Mouse (Mus musculus): ENCODE data around the gene Fbln2. TPM values are rescaled to one million over a fixed set of nuclear protein-coding genes. Genes with fewer than 3 reads are reported as not detected.

Gene Fbln2
- polyA plus RNA-seq, 2 experiments: 219 to 294 TPM

- H3K9ac ChIP-seq (ENCODE audit: low read depth, low read length, severe bottlenecking): no peak overlapping the region
- no peak overlapping the region for H3K27ac ChIP-seq (replicated peaks; ENCODE audit: low read depth, low read length)
- WGBS: 79% methylated on average over 4 of the region's 4 CpGs
- DNase-seq (ENCODE audit: low spot score) (no peak), ATAC-seq (ENCODE audit: low FRiP score, low read depth) (no peak)
- H3K4me2 ChIP-seq (replicated peaks; ENCODE audit: low read depth, low read length, severe bottlenecking): no peak overlapping the region
- H3K4me3 ChIP-seq (replicated peaks; ENCODE audit: low read length): no peak overlapping the region
- no peaks in the 10 kb centered on the region for H3K27me3 ChIP-seq (ENCODE audit: control insufficient read depth, insufficient read depth, low read length)
- TF ChIP-seq POLR2A (IDR thresholded peaks at IDR 0.05; ENCODE audit: borderline replicate concordance, extremely low read depth, insufficient read depth, insufficient read length): no peak
- H3K4me1 ChIP-seq (ENCODE audit: control insufficient read depth, insufficient read depth, low read length): no peaks in the 10 kb centered on the region
- no peaks in the 10 kb centered on the region for H3K9me3 ChIP-seq (ENCODE audit: control insufficient read depth, low read length)
- H3K36me3 ChIP-seq (ENCODE audit: control insufficient read depth, insufficient read depth, low read length): no peaks in the 10 kb centered on the region
Measured at GRCm38 (mm10) chr6:91295431-91295830, 83.2 kb downstream of the Fbln2 start.

- Histone ChIP-seq H3K27ac (replicated peaks; ENCODE audit: low read depth, low read length) (no peak overlapping the region), H3K27me3 (ENCODE audit: control insufficient read depth, insufficient read depth, low read length) (no peaks in the 10 kb centered on the region), H3K4me2 (replicated peaks; ENCODE audit: low read depth, low read length, severe bottlenecking) (no peak overlapping the region), H3K9ac (ENCODE audit: low read depth, low read length, severe bottlenecking) (no peak overlapping the region), H3K36me3 (ENCODE audit: control insufficient read depth, insufficient read depth, low read length) (no peaks in the 10 kb centered on the region), H3K9me3 (ENCODE audit: control insufficient read depth, low read length) (no peaks in the 10 kb centered on the region), H3K4me3 (replicated peaks; ENCODE audit: low read length) (no peak overlapping the region), H3K4me1 (ENCODE audit: control insufficient read depth, insufficient read depth, low read length) (no peaks in the 10 kb centered on the region)
- DNase-seq (ENCODE audit: low spot score) (no peak), ATAC-seq (ENCODE audit: low FRiP score, low read depth) (no peak)
- WGBS: 8% methylated on average over 6 of the region's 6 CpGs
- TF ChIP-seq POLR2A (IDR thresholded peaks at IDR 0.05; ENCODE audit: borderline replicate concordance, extremely low read depth, insufficient read depth, insufficient read length): no peak
Measured at GRCm38 (mm10) chr6:91298828-91299227, 86.6 kb downstream of the Fbln2 start.

- H3K9me3 ChIP-seq (ENCODE audit: control insufficient read depth, low read length): no peaks in the 10 kb centered on the region
- H3K36me3 ChIP-seq (ENCODE audit: control insufficient read depth, insufficient read depth, low read length): no peaks in the 10 kb centered on the region
- no peak for DNase-seq (ENCODE audit: low spot score)
- H3K4me2 ChIP-seq (replicated peaks; ENCODE audit: low read depth, low read length, severe bottlenecking): no peak overlapping the region
- ATAC-seq (ENCODE audit: low FRiP score, low read depth): no peak
- WGBS: 49% methylated on average over 3 of the region's 3 CpGs
- no peaks in the 10 kb centered on the region for H3K4me1 ChIP-seq (ENCODE audit: control insufficient read depth, insufficient read depth, low read length)
- no peak for TF ChIP-seq POLR2A (IDR thresholded peaks at IDR 0.05; ENCODE audit: borderline replicate concordance, extremely low read depth, insufficient read depth, insufficient read length)
- H3K4me3 ChIP-seq (replicated peaks; ENCODE audit: low read length): no peak overlapping the region
- no peak overlapping the region for H3K9ac ChIP-seq (ENCODE audit: low read depth, low read length, severe bottlenecking)
- H3K27me3 ChIP-seq (ENCODE audit: control insufficient read depth, insufficient read depth, low read length): no peaks in the 10 kb centered on the region
- H3K27ac ChIP-seq (replicated peaks; ENCODE audit: low read depth, low read length): no peak overlapping the region
Measured at GRCm38 (mm10) chr6:91300079-91300478, 87.8 kb downstream of the Fbln2 start.

- Histone ChIP-seq H3K36me3 (ENCODE audit: control insufficient read depth, insufficient read depth, low read length) (no peaks in the 10 kb centered on the region), H3K9me3 (ENCODE audit: control insufficient read depth, low read length) (no peaks in the 10 kb centered on the region), H3K4me1 (ENCODE audit: control insufficient read depth, insufficient read depth, low read length) (no peaks in the 10 kb centered on the region), H3K27me3 (ENCODE audit: control insufficient read depth, insufficient read depth, low read length) (no peaks in the 10 kb centered on the region), H3K27ac (replicated peaks; ENCODE audit: low read depth, low read length) (no peak overlapping the region), H3K4me3 (replicated peaks; ENCODE audit: low read length) (no peak overlapping the region), H3K4me2 (replicated peaks; ENCODE audit: low read depth, low read length, severe bottlenecking) (no peak overlapping the region), H3K9ac (ENCODE audit: low read depth, low read length, severe bottlenecking) (no peak overlapping the region)
- DNase-seq (ENCODE audit: low spot score): no peak
- no peak for TF ChIP-seq POLR2A (IDR thresholded peaks at IDR 0.05; ENCODE audit: borderline replicate concordance, extremely low read depth, insufficient read depth, insufficient read length)
- no peak for ATAC-seq (ENCODE audit: low FRiP score, low read depth)
- WGBS: 50% methylated on average over 1 of the region's 1 CpGs
Measured at GRCm38 (mm10) chr6:91301839-91302238, 89.6 kb downstream of the Fbln2 start.

- Histone ChIP-seq H3K9me3 (ENCODE audit: control insufficient read depth, low read length) (no peaks in the 10 kb centered on the region), H3K27me3 (ENCODE audit: control insufficient read depth, insufficient read depth, low read length) (no peaks in the 10 kb centered on the region), H3K4me1 (ENCODE audit: control insufficient read depth, insufficient read depth, low read length) (no peaks in the 10 kb centered on the region), H3K4me3 (replicated peaks; ENCODE audit: low read length) (no peak overlapping the region), H3K4me2 (replicated peaks; ENCODE audit: low read depth, low read length, severe bottlenecking) (no peak overlapping the region), H3K27ac (replicated peaks; ENCODE audit: low read depth, low read length) (no peak overlapping the region), H3K36me3 (ENCODE audit: control insufficient read depth, insufficient read depth, low read length) (no peaks in the 10 kb centered on the region), H3K9ac (ENCODE audit: low read depth, low read length, severe bottlenecking) (no peak overlapping the region)
- WGBS: 67% methylated on average over 3 of the region's 3 CpGs
- DNase-seq (ENCODE audit: low spot score) (no peak), ATAC-seq (ENCODE audit: low FRiP score, low read depth) (no peak)
- TF ChIP-seq POLR2A (IDR thresholded peaks at IDR 0.05; ENCODE audit: borderline replicate concordance, extremely low read depth, insufficient read depth, insufficient read length): no peak
Measured at GRCm38 (mm10) chr6:91302337-91302736, 90.1 kb downstream of the Fbln2 start.

- Histone ChIP-seq H3K4me2 (replicated peaks; ENCODE audit: low read depth, low read length, severe bottlenecking) (no peak overlapping the region), H3K9me3 (ENCODE audit: control insufficient read depth, low read length) (no peaks in the 10 kb centered on the region), H3K4me1 (ENCODE audit: control insufficient read depth, insufficient read depth, low read length) (no peaks in the 10 kb centered on the region), H3K4me3 (replicated peaks; ENCODE audit: low read length) (no peak overlapping the region), H3K27ac (replicated peaks; ENCODE audit: low read depth, low read length) (no peak overlapping the region), H3K36me3 (ENCODE audit: control insufficient read depth, insufficient read depth, low read length) (no peaks in the 10 kb centered on the region), H3K27me3 (ENCODE audit: control insufficient read depth, insufficient read depth, low read length) (no peaks in the 10 kb centered on the region), H3K9ac (ENCODE audit: low read depth, low read length, severe bottlenecking) (no peak overlapping the region)
- no peak for TF ChIP-seq POLR2A (IDR thresholded peaks at IDR 0.05; ENCODE audit: borderline replicate concordance, extremely low read depth, insufficient read depth, insufficient read length)
- 66% methylated on average over 4 of the region's 4 CpGs for WGBS
- ATAC-seq (ENCODE audit: low FRiP score, low read depth) (no peak), DNase-seq (ENCODE audit: low spot score) (no peak)
Measured at GRCm38 (mm10) chr6:91304172-91304571, 91.9 kb downstream of the Fbln2 start.

All from limb, embryonic 14.5 days (tissue).